Comparison of ENCODE assay signal across 8 mouse cellular contexts in the genomic region with DNA sequence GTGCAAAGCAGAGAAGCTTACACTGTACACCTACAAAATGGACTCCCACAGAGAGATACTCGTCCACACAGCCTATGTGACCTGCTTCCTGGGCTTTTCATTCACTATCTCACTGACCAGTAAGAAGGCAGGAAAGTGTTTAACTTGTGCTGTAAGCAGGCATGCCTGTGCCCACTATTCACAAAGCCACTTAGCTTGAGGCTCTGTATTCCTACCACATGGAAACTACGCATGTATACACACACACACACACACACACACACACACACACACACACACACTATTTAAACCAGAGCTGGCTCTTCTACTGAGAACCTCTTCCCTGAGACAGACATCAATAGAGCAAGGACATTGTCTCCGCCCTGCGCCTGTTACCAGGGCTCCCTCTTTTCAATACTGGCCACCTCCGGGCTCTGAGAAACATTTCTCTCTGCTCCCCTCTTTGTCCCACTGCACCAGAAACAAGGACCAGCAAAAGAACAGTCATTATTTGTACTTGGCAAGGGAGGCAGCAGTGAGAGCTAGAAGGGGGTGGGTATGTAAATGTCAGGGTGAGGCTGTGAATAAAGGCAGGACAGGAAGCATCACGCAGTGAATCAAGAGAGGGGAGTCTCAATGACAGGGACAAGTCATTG.
DNase-seq lines count a peak whose midpoint lies in the region.

No protein-coding gene starts in this region.

- intact Hi-C loops in left cerebral cortex, postnatal 36 days (cut with DNase I) = no loop called here
- intact Hi-C loops in heart, postnatal 14 days (cut with DNase I) = no loop called here

- peak; percentile 11 for DNase-seq in cerebellum, adult 9-11 months
- no peak for DNase-seq in cerebellum, postnatal 4 days (ENCODE audit: low spot score in 2 of 2)
- DNase-seq in frontal cortex, postnatal 14 days (ENCODE audit: low spot score in 2 of 2) = peak; percentile 6 to 18
- DNase-seq in left cerebral cortex, postnatal 36 days (ENCODE audit: low spot score in 2 of 2) = peak; percentile 5 to 16
- peak; percentile 57 to 68 for DNase-seq in right cerebral cortex, postnatal 10 days (ENCODE audit: low spot score in 2 of 2)
- DNase-seq in heart, postnatal 14 days = no peak
- no peak for DNase-seq in spleen, postnatal 10 days (ENCODE audit: low spot score in 2 of 2)
- DNase-seq in thymus, postnatal 10 days (ENCODE audit: low spot score in 2 of 2) = no peak

Comparison
In these comparisons a context has a peak if more than half of its experiments do, and no peak if none do; other contexts are left out.
1. DNase-seq: peak in cerebellum, adult 9-11 months (single experiment), frontal cortex, postnatal 14 days (2 of 2), left cerebral cortex, postnatal 36 days (2 of 2) and right cerebral cortex, postnatal 10 days (2 of 2); none in cerebellum, postnatal 4 days (0 of 2), heart, postnatal 14 days (0 of 2), spleen, postnatal 10 days (0 of 2) and thymus, postnatal 10 days (0 of 2).